Mouse (Mus musculus): ENCODE measurements at regions not wholly inside any gene's neighbourhood (a gene's known extent, or its start where the extent isn't known, plus 50 kb on each side); places are given as distances from the start of the nearest gene placed in this dataset.
A peak's percentile ranks its signal among the peaks of the same experiment; 100 is the strongest.

GRCm38 (mm10) chr1:41384731-41385130 is 579.3 kb downstream of the Tmem182 start:
- Histone ChIP-seq H3K9me3 (ENCODE audit: control insufficient read depth, low read depth, low read length) (no peaks in the 10 kb centered on the region), H3K4me2 (replicated peaks; ENCODE audit: low read depth, low read length) (no peak overlapping the region), H3K4me3 (ENCODE audit: low read depth, low read length) (no peak overlapping the region), H3K4me1 (ENCODE audit: control insufficient read depth, insufficient read depth, low read length) (0 out of 2 replicates have a peak, but pooled peaks cover 4% of the 10 kb centered on the region), H3K27me3 (ENCODE audit: control insufficient read depth, insufficient read depth, low read length) (no peaks in the 10 kb centered on the region), H3K27ac (ENCODE audit: low read length) (no peak overlapping the region), H3K36me3 (ENCODE audit: control insufficient read depth, insufficient read depth, low read length) (no peaks in the 10 kb centered on the region), H3K9ac (replicated peaks; ENCODE audit: low read depth, low read length) (no peak overlapping the region)
- no peak for ATAC-seq (ENCODE audit: insufficient number of reproducible peaks, insufficient read depth, low FRiP score, low read depth)
- WGBS, result 45% methylated on average over 1 of the region's 1 CpGs

DNA sequence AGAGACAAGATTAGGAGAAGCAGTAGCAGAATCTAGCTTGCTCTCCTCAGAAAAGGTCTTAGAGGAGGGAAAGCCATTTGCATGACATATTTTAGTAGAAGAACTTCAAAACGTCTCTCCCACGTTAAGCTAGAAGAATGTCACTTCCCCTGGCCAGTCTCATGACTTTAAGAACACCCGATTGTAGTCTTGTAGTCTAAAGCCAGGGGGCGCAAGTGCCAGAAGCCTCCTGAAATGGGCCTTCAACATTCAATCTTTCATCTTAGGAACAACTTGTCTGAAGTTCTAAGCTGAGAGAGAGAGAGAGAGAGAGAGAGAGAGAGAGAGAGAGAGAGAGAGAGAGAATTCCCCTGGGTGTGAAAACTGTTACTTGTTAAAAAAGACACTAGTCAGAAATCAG is 581.0 kb downstream of the Tmem182 start:
- H3K27ac ChIP-seq (ENCODE audit: low read length), result no peak overlapping the region
- no peak overlapping the region for H3K9ac ChIP-seq (replicated peaks; ENCODE audit: low read depth, low read length)
- WGBS, result 48% methylated on average over 4 of the region's 4 CpGs
- H3K27me3 ChIP-seq (ENCODE audit: control insufficient read depth, insufficient read depth, low read length), result no peaks in the 10 kb centered on the region
- H3K4me3 ChIP-seq (ENCODE audit: low read depth, low read length), result no peak overlapping the region
- H3K4me1 ChIP-seq (ENCODE audit: control insufficient read depth, insufficient read depth, low read length), result peaks cover 7% of the 10 kb centered on the region; the same call in 1 of the 2 replicates
- no peak for ATAC-seq (ENCODE audit: insufficient number of reproducible peaks, insufficient read depth, low FRiP score, low read depth)
- no peaks in the 10 kb centered on the region for H3K9me3 ChIP-seq (ENCODE audit: control insufficient read depth, low read depth, low read length)
- H3K4me2 ChIP-seq (replicated peaks; ENCODE audit: low read depth, low read length), result no peak overlapping the region
- no peaks in the 10 kb centered on the region for H3K36me3 ChIP-seq (ENCODE audit: control insufficient read depth, insufficient read depth, low read length)

DNA sequence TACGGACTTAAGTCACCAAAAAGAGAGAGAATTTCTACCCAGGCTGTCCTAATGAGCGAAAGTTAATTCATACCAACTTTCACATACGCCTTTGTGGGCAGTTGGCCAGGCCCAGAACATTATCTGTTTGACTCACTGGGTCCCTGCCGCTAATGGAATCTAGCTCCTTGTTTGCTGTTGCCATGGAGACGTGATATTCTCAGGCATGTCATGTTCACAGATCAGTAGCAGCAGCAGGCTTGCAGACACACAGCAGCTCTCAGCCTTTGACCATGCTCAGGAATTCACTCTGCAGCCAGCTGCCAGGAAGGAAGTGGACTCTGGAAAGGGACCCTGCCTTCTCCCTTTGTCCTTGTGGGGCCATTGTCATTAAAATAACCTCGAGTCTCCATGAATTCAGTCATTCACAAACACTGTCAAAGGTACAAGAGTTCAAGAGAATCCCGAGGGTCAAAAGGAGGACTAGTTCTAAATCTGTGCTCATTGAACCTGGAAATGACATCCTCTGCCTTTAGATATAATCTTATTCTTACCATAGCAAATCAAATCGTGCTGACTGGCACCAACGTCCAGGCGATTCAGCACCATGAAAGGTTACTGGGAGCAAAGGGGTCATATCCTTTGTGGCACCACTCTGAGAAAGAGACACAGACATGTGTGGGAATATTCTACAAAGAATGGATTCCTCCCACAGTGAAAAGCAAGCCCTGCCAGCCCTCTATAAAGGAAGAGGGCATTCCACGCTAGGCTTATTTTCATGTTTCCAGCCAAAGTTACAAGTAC is 584.9 kb downstream of the Tmem182 start:
- H3K27ac ChIP-seq (ENCODE audit: low read length), result no peak overlapping the region
- H3K4me3 ChIP-seq (ENCODE audit: low read depth, low read length), result no peak overlapping the region
- peak; percentile 95 for ATAC-seq (ENCODE audit: insufficient number of reproducible peaks, insufficient read depth, low FRiP score, low read depth)
- H3K4me1 ChIP-seq (ENCODE audit: control insufficient read depth, insufficient read depth, low read length), result peaks cover 7% of the 10 kb centered on the region; the same call in 1 of the 2 replicates
- no peaks in the 10 kb centered on the region for H3K9me3 ChIP-seq (ENCODE audit: control insufficient read depth, low read depth, low read length)
- H3K36me3 ChIP-seq (ENCODE audit: control insufficient read depth, insufficient read depth, low read length), result no peaks in the 10 kb centered on the region
- H3K4me2 ChIP-seq (replicated peaks; ENCODE audit: low read depth, low read length), result no peak overlapping the region
- H3K9ac ChIP-seq (replicated peaks; ENCODE audit: low read depth, low read length), result no peak overlapping the region
- 12% methylated on average over 11 of the region's 11 CpGs for WGBS
- H3K27me3 ChIP-seq (ENCODE audit: control insufficient read depth, insufficient read depth, low read length), result no peaks in the 10 kb centered on the region

DNA sequence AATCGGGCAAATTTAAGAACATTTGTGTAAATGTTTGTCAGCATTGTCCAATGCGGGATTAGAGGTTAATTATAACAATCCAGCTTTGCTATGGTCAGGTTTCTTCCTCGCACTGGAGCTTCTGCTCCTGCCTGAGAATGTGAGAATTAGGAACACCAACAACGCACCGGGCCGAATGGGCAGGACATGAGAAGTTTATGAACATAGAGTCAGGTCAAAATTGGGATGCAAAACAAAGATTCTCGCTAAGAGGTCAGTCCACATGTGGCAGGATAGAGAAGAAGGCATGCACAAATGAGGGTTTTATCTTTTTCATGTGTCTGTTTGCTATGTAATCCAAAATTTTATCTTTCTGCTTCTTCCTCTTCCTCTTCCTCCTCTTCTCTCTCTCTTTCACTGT is 585.7 kb downstream of the Tmem182 start:
- Histone ChIP-seq H3K9me3 (ENCODE audit: control insufficient read depth, low read depth, low read length) (no peaks in the 10 kb centered on the region), H3K4me3 (ENCODE audit: low read depth, low read length) (no peak overlapping the region)

GRCm38 (mm10) chr1:41393287-41393686 is 587.9 kb downstream of the Tmem182 start:
- Histone ChIP-seq H3K9ac (replicated peaks; ENCODE audit: low read depth, low read length) (no peak overlapping the region), H3K4me3 (ENCODE audit: low read depth, low read length) (no peak overlapping the region), H3K27me3 (ENCODE audit: control insufficient read depth, insufficient read depth, low read length) (no peaks in the 10 kb centered on the region), H3K36me3 (ENCODE audit: control insufficient read depth, insufficient read depth, low read length) (no peaks in the 10 kb centered on the region), H3K4me1 (ENCODE audit: control insufficient read depth, insufficient read depth, low read length) (peaks cover 7% of the 10 kb centered on the region; the same call in 1 of the 2 replicates), H3K27ac (ENCODE audit: low read length) (no peak overlapping the region), H3K9me3 (ENCODE audit: control insufficient read depth, low read depth, low read length) (no peaks in the 10 kb centered on the region), H3K4me2 (replicated peaks; ENCODE audit: low read depth, low read length) (no peak overlapping the region)
- 55% methylated on average over 4 of the region's 4 CpGs for WGBS
- no peak for ATAC-seq (ENCODE audit: insufficient number of reproducible peaks, insufficient read depth, low FRiP score, low read depth)

More for the DNA sequence above, 585.7 kb downstream of the Tmem182 start:
- WGBS, result 85% methylated on average over 7 of the region's 7 CpGs
- no peak overlapping the region for H3K27ac ChIP-seq (ENCODE audit: low read length)
- peaks cover 7% of the 10 kb centered on the region; the same call in 1 of the 2 replicates for H3K4me1 ChIP-seq (ENCODE audit: control insufficient read depth, insufficient read depth, low read length)
- no peak overlapping the region for H3K9ac ChIP-seq (replicated peaks; ENCODE audit: low read depth, low read length)
- H3K27me3 ChIP-seq (ENCODE audit: control insufficient read depth, insufficient read depth, low read length), result no peaks in the 10 kb centered on the region
- ATAC-seq (ENCODE audit: insufficient number of reproducible peaks, insufficient read depth, low FRiP score, low read depth), result no peak
- H3K4me2 ChIP-seq (replicated peaks; ENCODE audit: low read depth, low read length), result no peak overlapping the region
- no peaks in the 10 kb centered on the region for H3K36me3 ChIP-seq (ENCODE audit: control insufficient read depth, insufficient read depth, low read length)

DNA sequence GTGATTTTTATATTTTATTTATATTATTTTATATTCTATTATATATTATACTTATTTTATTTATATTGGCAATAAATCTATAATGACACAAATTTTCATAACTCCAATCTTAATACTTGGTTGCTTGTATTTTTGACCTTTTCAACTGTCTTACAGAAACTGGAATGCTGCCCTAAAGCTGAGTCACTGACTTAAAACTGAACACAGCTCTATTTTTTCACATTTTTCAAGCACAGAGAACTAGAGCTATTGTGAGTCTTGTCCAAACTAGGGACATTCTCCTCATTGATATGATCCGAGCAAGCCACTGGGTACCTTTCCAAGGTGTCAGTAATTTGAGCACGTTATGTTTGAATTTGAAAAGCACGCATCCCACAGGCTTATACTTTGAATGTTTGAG is 589.7 kb downstream of the Tmem182 start:
- Histone ChIP-seq H3K9me3 (ENCODE audit: control insufficient read depth, low read depth, low read length) (no peaks in the 10 kb centered on the region), H3K4me3 (ENCODE audit: low read depth, low read length) (no peak overlapping the region), H3K27ac (ENCODE audit: low read length) (no peak overlapping the region), H3K9ac (replicated peaks; ENCODE audit: low read depth, low read length) (no peak overlapping the region), H3K27me3 (ENCODE audit: control insufficient read depth, insufficient read depth, low read length) (no peaks in the 10 kb centered on the region), H3K4me1 (ENCODE audit: control insufficient read depth, insufficient read depth, low read length) (peaks cover 3% of the 10 kb centered on the region; the same call in 1 of the 2 replicates), H3K4me2 (replicated peaks; ENCODE audit: low read depth, low read length) (no peak overlapping the region), H3K36me3 (ENCODE audit: control insufficient read depth, insufficient read depth, low read length) (no peaks in the 10 kb centered on the region)
- WGBS, result 68% methylated on average over 3 of the region's 3 CpGs
- no peak for ATAC-seq (ENCODE audit: insufficient number of reproducible peaks, insufficient read depth, low FRiP score, low read depth)

DNA sequence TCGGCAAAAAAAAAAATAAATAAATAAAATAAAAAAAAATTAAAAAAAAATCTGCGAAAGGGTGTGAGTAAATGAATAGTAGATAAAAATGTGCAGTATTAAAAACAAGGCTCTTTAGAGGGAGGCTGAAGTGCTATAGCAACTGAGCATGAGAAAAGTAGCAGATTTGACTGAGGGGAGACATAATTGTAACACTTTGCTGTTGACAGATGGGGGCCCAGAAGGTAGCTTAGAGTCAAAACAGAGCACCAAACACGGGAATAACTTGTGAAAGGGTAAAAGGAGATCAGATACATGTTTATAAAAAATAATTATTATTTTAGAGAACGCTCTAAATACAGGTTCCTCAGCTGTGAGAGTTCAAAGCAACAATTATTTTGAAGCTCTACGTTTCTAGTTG is 605.1 kb downstream of the Tmem182 start:
- Histone ChIP-seq H3K4me2 (replicated peaks; ENCODE audit: low read depth, low read length) (no peak overlapping the region), H3K9me3 (ENCODE audit: control insufficient read depth, low read depth, low read length) (no peaks in the 10 kb centered on the region), H3K9ac (replicated peaks; ENCODE audit: low read depth, low read length) (no peak overlapping the region), H3K4me1 (ENCODE audit: control insufficient read depth, insufficient read depth, low read length) (no peaks in the 10 kb centered on the region), H3K27me3 (ENCODE audit: control insufficient read depth, insufficient read depth, low read length) (no peaks in the 10 kb centered on the region), H3K27ac (ENCODE audit: low read length) (no peak overlapping the region), H3K4me3 (ENCODE audit: low read depth, low read length) (no peak overlapping the region), H3K36me3 (ENCODE audit: control insufficient read depth, insufficient read depth, low read length) (no peaks in the 10 kb centered on the region)
- ATAC-seq (ENCODE audit: insufficient number of reproducible peaks, insufficient read depth, low FRiP score, low read depth), result no peak
- WGBS, result 79% methylated on average over 5 of the region's 5 CpGs

GRCm38 (mm10) chr1:41411641-41412040 is 606.2 kb downstream of the Tmem182 start:
- no peak overlapping the region for H3K4me3 ChIP-seq (ENCODE audit: low read depth, low read length)
- 90% methylated on average over 3 of the region's 3 CpGs for WGBS
- H3K4me1 ChIP-seq (ENCODE audit: control insufficient read depth, insufficient read depth, low read length), result no peaks in the 10 kb centered on the region
- H3K9ac ChIP-seq (replicated peaks; ENCODE audit: low read depth, low read length), result no peak overlapping the region
- H3K4me2 ChIP-seq (replicated peaks; ENCODE audit: low read depth, low read length), result no peak overlapping the region
- H3K9me3 ChIP-seq (ENCODE audit: control insufficient read depth, low read depth, low read length), result no peaks in the 10 kb centered on the region
- H3K36me3 ChIP-seq (ENCODE audit: control insufficient read depth, insufficient read depth, low read length), result no peaks in the 10 kb centered on the region
- ATAC-seq (ENCODE audit: insufficient number of reproducible peaks, insufficient read depth, low FRiP score, low read depth), result no peak
- H3K27ac ChIP-seq (ENCODE audit: low read length), result no peak overlapping the region
- no peaks in the 10 kb centered on the region for H3K27me3 ChIP-seq (ENCODE audit: control insufficient read depth, insufficient read depth, low read length)

- H3K4me2 ChIP-seq (replicated peaks; ENCODE audit: low read depth, low read length), result no peak overlapping the region
- no peak overlapping the region for H3K4me3 ChIP-seq (ENCODE audit: low read depth, low read length)
- H3K9ac ChIP-seq (replicated peaks; ENCODE audit: low read depth, low read length), result no peak overlapping the region
- 83% methylated on average over 8 of the region's 8 CpGs for WGBS
- no peaks in the 10 kb centered on the region for H3K4me1 ChIP-seq (ENCODE audit: control insufficient read depth, insufficient read depth, low read length)
- no peak overlapping the region for H3K27ac ChIP-seq (ENCODE audit: low read length)
- no peaks in the 10 kb centered on the region for H3K27me3 ChIP-seq (ENCODE audit: control insufficient read depth, insufficient read depth, low read length)
- H3K9me3 ChIP-seq (ENCODE audit: control insufficient read depth, low read depth, low read length), result no peaks in the 10 kb centered on the region
- no peaks in the 10 kb centered on the region for H3K36me3 ChIP-seq (ENCODE audit: control insufficient read depth, insufficient read depth, low read length)
- no peak for ATAC-seq (ENCODE audit: insufficient number of reproducible peaks, insufficient read depth, low FRiP score, low read depth)
These were observed 606.7 kb downstream of the Tmem182 start for GRCm38 (mm10) chr1:41412078-41412477.

Data from stomach, embryonic 14.5 days (tissue).